18 mouse cellular contexts compared by ENCODE assay signal in the genomic region with DNA sequence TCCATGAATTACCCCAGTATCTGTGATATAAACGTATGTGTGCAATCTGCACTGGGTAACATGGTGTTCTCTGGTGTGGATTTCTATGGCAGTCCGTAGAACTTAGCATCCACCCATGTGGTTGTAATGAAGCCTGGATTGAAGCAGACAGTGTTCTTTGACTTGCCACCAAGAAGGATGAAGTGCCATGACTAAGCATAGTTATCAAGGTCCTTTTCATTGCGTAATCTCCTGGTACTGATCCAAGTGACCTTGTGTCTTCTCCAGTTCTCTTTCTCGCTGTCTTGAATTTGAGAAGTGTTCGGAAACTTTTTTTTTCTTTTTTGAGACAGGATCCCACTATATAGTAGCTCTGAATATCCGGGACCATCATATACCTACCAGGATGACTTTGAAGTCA. TPM values are rescaled to one million over a fixed set of nuclear protein-coding genes. Genes with fewer than 3 reads are reported as not detected.
DNase-seq lines count a peak whose midpoint lies in the region; ATAC-seq and TF ChIP-seq lines count a peak whose summit lies in the region.
"Had no signal": no experiment of that assay in that cellular context is flagged by ENCODE, and none has a peak within 500 bp of the region (broad histone marks: within the 10 kb centered on the region; RNA-seq: fewer than 3 reads in every experiment).

No protein-coding gene starts in this region.

- H3K27me3 ChIP-seq in heart, embryonic 11.5 days (ENCODE audit: control insufficient read depth, insufficient read depth, low read length), result no peaks in the 10 kb centered on the region
- H3K27me3 ChIP-seq in lung, postnatal 0 days (replicated peaks; ENCODE audit: insufficient read depth, low read length), result no peaks in the 10 kb centered on the region
- no peaks in the 10 kb centered on the region for H3K27me3 ChIP-seq in myocyte (ENCODE audit: control insufficient read depth, insufficient read depth, insufficient read length)
- H3K27me3 ChIP-seq: embryonic facial prominence, embryonic 13.5 days; hindbrain, embryonic 12.5 days; limb, embryonic 15.5 days; lung, embryonic 15.5 days; midbrain, embryonic 12.5 days had no signal

- no peak overlapping the region for H3ac ChIP-seq in myocyte (ENCODE audit: control insufficient read depth, insufficient read length)

- no peaks in the 10 kb centered on the region for H3K36me3 ChIP-seq in heart, embryonic 11.5 days (ENCODE audit: control insufficient read depth, insufficient read depth, low read length)
- H3K36me3 ChIP-seq in lung, postnatal 0 days (ENCODE audit: insufficient read depth, low read length), result no peaks in the 10 kb centered on the region
- no peaks in the 10 kb centered on the region for H3K36me3 ChIP-seq in myocyte (ENCODE audit: control insufficient read depth, insufficient read depth)
- H3K36me3 ChIP-seq: embryonic facial prominence, embryonic 13.5 days; hindbrain, embryonic 12.5 days; limb, embryonic 15.5 days; lung, embryonic 15.5 days; midbrain, embryonic 12.5 days had no signal

- no peak overlapping the region for H3K27ac ChIP-seq in heart, embryonic 11.5 days (ENCODE audit: low read depth, low read length)
- H3K27ac ChIP-seq in lung, postnatal 0 days (ENCODE audit: low read length), result no peak overlapping the region
- H3K27ac ChIP-seq: embryonic facial prominence, embryonic 13.5 days; hindbrain, embryonic 12.5 days; limb, embryonic 15.5 days; midbrain, embryonic 12.5 days had no signal

- H3K79me2 ChIP-seq in myocyte (ENCODE audit: control insufficient read depth, insufficient read depth), result no peaks in the 10 kb centered on the region

- no peak overlapping the region for H3K4me2 ChIP-seq in heart, embryonic 11.5 days
- H3K4me2 ChIP-seq in lung, postnatal 0 days (replicated peaks; ENCODE audit: low read depth, low read length), result no peak overlapping the region
- H3K4me2 ChIP-seq in myocyte (ENCODE audit: low read depth), result no peak overlapping the region
- H3K4me2 ChIP-seq: embryonic facial prominence, embryonic 13.5 days; hindbrain, embryonic 12.5 days; limb, embryonic 15.5 days; lung, embryonic 15.5 days; midbrain, embryonic 12.5 days had no signal

- no peaks in the 10 kb centered on the region for H3K4me1 ChIP-seq in heart, embryonic 11.5 days (ENCODE audit: control insufficient read depth, insufficient read depth, low read length)
- peaks cover 7% of the 10 kb centered on the region; the same call in 1 of the 2 replicates for H3K4me1 ChIP-seq in lung, postnatal 0 days (ENCODE audit: insufficient read depth, low read depth, low read length)
- H3K4me1 ChIP-seq in lung, adult 2 months (ENCODE audit: control insufficient read depth, insufficient read depth, low read length), result peaks cover 7% of the 10 kb centered on the region
- H3K4me1 ChIP-seq: embryonic facial prominence, embryonic 13.5 days; hindbrain, embryonic 12.5 days; limb, embryonic 15.5 days; midbrain, embryonic 12.5 days had no signal

- H3K9me3 ChIP-seq in heart, embryonic 11.5 days (replicated peaks; ENCODE audit: control insufficient read depth, low read length), result no peaks in the 10 kb centered on the region
- H3K9me3 ChIP-seq in lung, postnatal 0 days (ENCODE audit: low read length), result no peaks in the 10 kb centered on the region
- H3K9me3 ChIP-seq: embryonic facial prominence, embryonic 13.5 days; hindbrain, embryonic 12.5 days; limb, embryonic 15.5 days; lung, embryonic 15.5 days; midbrain, embryonic 12.5 days had no signal

- 81% methylated on average over 6 of the region's 6 CpGs for WGBS in heart, embryonic 11.5 days (ENCODE audit: insufficient replicate concordance)
- WGBS in lung, postnatal 0 days, result 68% methylated on average over 6 of the region's 6 CpGs
- WGBS in lung, adult 2 months, result 68% methylated on average over 6 of the region's 6 CpGs

- no peak for TF ChIP-seq CTCF in lung, postnatal 0 days (IDR thresholded peaks at IDR 0.05)
- TF ChIP-seq CTCF in lung, adult 2 months (IDR thresholded peaks at IDR 0.05; ENCODE audit: insufficient read depth, low read length), result no peak

- peak; percentile 25 to 60 for DNase-seq in heart, adult 18-20 months
- peak; percentile 47 for DNase-seq in lung, postnatal 0 days (ENCODE audit: low spot score)
- no peak for DNase-seq in lung, adult 2 months
- peak; percentile 63 for DNase-seq in adrenal gland, adult 8-10 months
- DNase-seq in thymus, postnatal 14 days, result no peak
- DNase-seq: cerebellum, adult 2 months; gastrocnemius, postnatal 25 days; right cerebral cortex, postnatal 4 days; thymus, adult 18-20 months had no signal

- no peak overlapping the region for H3K9ac ChIP-seq in heart, embryonic 11.5 days (ENCODE audit: low read depth, low read length)
- H3K9ac ChIP-seq in lung, postnatal 0 days (replicated peaks; ENCODE audit: low read depth), result no peak overlapping the region
- H3K9ac ChIP-seq: embryonic facial prominence, embryonic 13.5 days; hindbrain, embryonic 12.5 days; limb, embryonic 15.5 days; lung, embryonic 15.5 days; midbrain, embryonic 12.5 days had no signal

- no peak for TF ChIP-seq EP300 in lung, postnatal 0 days (IDR thresholded peaks at IDR 0.05)

- no peak for TF ChIP-seq POLR2A in lung, adult 2 months (IDR thresholded peaks at IDR 0.05; ENCODE audit: borderline replicate concordance, extremely low read depth, low read depth, low read length)
- TF ChIP-seq POLR2A in myocyte (IDR thresholded peaks at IDR 0.05; ENCODE audit: insufficient read length, low read depth), result no peak

- ATAC-seq in heart, embryonic 11.5 days (replicated peaks; ENCODE audit: insufficient number of reproducible peaks, low FRiP score, low TSS enrichment), result no peak
- ATAC-seq in lung, postnatal 0 days, result no peak
- ATAC-seq: CD4-positive, CD25-positive, alpha-beta regulatory T cell, adult 4 months had no signal

- H3K4me3 ChIP-seq in heart, embryonic 11.5 days (ENCODE audit: low read depth, low read length), result no peak overlapping the region
- no peak overlapping the region for H3K4me3 ChIP-seq in lung, postnatal 0 days (ENCODE audit: low read depth, low read length)
- no peak overlapping the region for H3K4me3 ChIP-seq in lung, adult 2 months (replicated peaks; ENCODE audit: extremely low read depth, low read depth, low read length)
- no peak overlapping the region for H3K4me3 ChIP-seq in myocyte
- H3K4me3 ChIP-seq: embryonic facial prominence, embryonic 13.5 days; hindbrain, embryonic 12.5 days; limb, embryonic 15.5 days; lung, embryonic 15.5 days; midbrain, embryonic 12.5 days had no signal

TF ChIP-seq in myocyte, 11 proteins besides CTCF, POLR2A, EP300 and RAD21:
- TF ChIP-seq CEBPB (IDR thresholded peaks at IDR 0.05; ENCODE audit: insufficient read depth, poor library complexity, severe bottlenecking), result 0 out of 2 replicates have a peak, but pooled peaks have one; percentile 23
- TF ChIP-seq MYOD1 (IDR thresholded peaks at IDR 0.05; ENCODE audit: control insufficient read depth in 1 of 3, insufficient read length in 2 of 3, low read depth in 2 of 3), result no peak

RNA-seq across cellular contexts. Expression of a gene that starts 20.1 kb away (rescaled TPM):
- total RNA-seq in heart, adult 18-20 months (2021), result 1 to 10 TPM; 4.0 TPM
- polyA plus RNA-seq in heart, embryonic 11.5 days (2014; fragmentation: Nextera tagmentation; extraction: Ambion mirVana), result 0.49 and 0.77 TPM in 2 replicates
- 1.6 and 1.8 TPM in 2 replicates for polyA plus RNA-seq in lung, postnatal 0 days (2015; fragmentation: Nextera tagmentation; extraction: Ambion mirVana)
- 0.66 and 5.7 TPM in 2 replicates for polyA plus RNA-seq in lung, adult 2 months (2012; rRNA removed)
- under 1 TPM in 1 of 4 experiments, not detected in 3; 0.89 TPM for total RNA-seq in adrenal gland, adult 8-10 months (2022)
- 32.8 TPM for polyA plus RNA-seq in myocyte (2012; fragmentation: generic; extraction: Trizol)
- total RNA-seq: MEL had no signal
- polyA plus RNA-seq: CD4-positive, CD25-positive, alpha-beta regulatory T cell, adult 4 months; lung, embryonic 15.5 days had no signal

RNA-seq across cellular contexts. Expression of a gene that starts 20.3 kb away (rescaled TPM):
- 1 to 10 TPM; 3.2 TPM for total RNA-seq in heart, adult 18-20 months (2021)
- polyA plus RNA-seq in heart, embryonic 11.5 days (2014; fragmentation: Nextera tagmentation; extraction: Ambion mirVana), result 0.53 and 0.79 TPM in 2 replicates
- polyA plus RNA-seq in lung, postnatal 0 days (2015; fragmentation: Nextera tagmentation; extraction: Ambion mirVana), result 24.8 and 25.4 TPM in 2 replicates
- polyA plus RNA-seq in lung, adult 2 months (2012; rRNA removed), result 47.8 and 53.2 TPM in 2 replicates
- 10 to 100 TPM in 1 of 4 experiments, 1 to 10 TPM in 3; 5.9 to 11.7 (median 7.2) TPM for total RNA-seq in adrenal gland, adult 8-10 months (2022)
- polyA plus RNA-seq in myocyte (2012; fragmentation: generic; extraction: Trizol), result 0.04 TPM
- total RNA-seq: MEL had no signal
- polyA plus RNA-seq: CD4-positive, CD25-positive, alpha-beta regulatory T cell, adult 4 months had no signal

Comparison
In these comparisons a context has a peak if more than half of its experiments do, and no peak if none do; other contexts are left out.
1. DNase-seq: peak in heart, adult 18-20 months (2 of 2), lung, postnatal 0 days (single experiment) and adrenal gland, adult 8-10 months (single experiment); none in lung, adult 2 months (single experiment) and thymus, postnatal 14 days (single experiment).
2. RNA of a gene that starts 20.3 kb away (polyA plus RNA-seq): 47.8 to 53.2 TPM in lung, adult 2 months and 24.8 to 25.4 TPM in lung, postnatal 0 days; 0.53 to 0.79 TPM in heart, embryonic 11.5 days and 0.04 TPM in myocyte (single experiment); every median in the first group is over 10 times any median in the second.